Mouse (Mus musculus) E14TG2a.4 (cell line): ENCODE measurements at regions not wholly inside any gene's neighbourhood (a gene's known extent, or its start where the extent isn't known, plus 50 kb on each side); places are given as distances from the start of the nearest gene placed in this dataset.
A peak's percentile ranks its signal among the peaks of the same experiment; 100 is the strongest.

Source experiments
- H3K27me3 ChIP-seq: 2 replicates; pipeline ENCODE4 v1.6.1; 2014; ENCODE audit warnings: low read length, control low read depth; ENCODE audit not compliant: insufficient read depth
- H3K36me3 ChIP-seq: 2 replicates; pipeline ENCODE4 v1.6.1; 2014; ENCODE audit warnings: low read length, control low read depth; ENCODE audit not compliant: insufficient read depth
- H3K4me1 ChIP-seq: replicated peaks from 2 replicates; pipeline ENCODE4 v1.6.1; 2014; ENCODE audit warnings: low read depth, low read length, control low read depth
- H3K4me3 ChIP-seq: replicated peaks from 2 replicates; pipeline ENCODE4 v1.5.1; 2014; ENCODE audit warnings: mild to moderate bottlenecking, low read length
- H3K9me3 ChIP-seq: 2 replicates; pipeline ENCODE4 v1.6.1; 2014; ENCODE audit warnings: low read length, control low read depth
- CTCF ChIP-seq: conservative IDR thresholded peaks from 2 replicates; pipeline ENCODE4 v1.5.1; 2014; ENCODE audit warnings: low read length
- NANOG ChIP-seq: IDR thresholded peaks from 2 replicates; pipeline ENCODE4 v1.6.1; 2014; ENCODE audit warnings: borderline replicate concordance, low read length, mixed read lengths
- POU5F1 ChIP-seq: IDR thresholded peaks from 2 replicates; pipeline ENCODE4 v1.6.1; 2014; ENCODE audit warnings: low read length, borderline replicate concordance

GRCm38 (mm10) chr10:91424786-91425185 lies 243.7 kb upstream of the Tmpo start:
- Histone ChIP-seq H3K27me3 (peaks cover 9% of the 10 kb centered on the region; the same call in 1 of the 2 replicates), H3K36me3 (no peaks in the 10 kb centered on the region), H3K9me3 (peaks cover 9% of the 10 kb centered on the region), H3K4me3 (no peak overlapping the region), H3K4me1 (peaks cover 49% of the 10 kb centered on the region)
- no peak for TF ChIP-seq CTCF
- TF ChIP-seq NANOG = no peak
- no peak for TF ChIP-seq POU5F1

DNA sequence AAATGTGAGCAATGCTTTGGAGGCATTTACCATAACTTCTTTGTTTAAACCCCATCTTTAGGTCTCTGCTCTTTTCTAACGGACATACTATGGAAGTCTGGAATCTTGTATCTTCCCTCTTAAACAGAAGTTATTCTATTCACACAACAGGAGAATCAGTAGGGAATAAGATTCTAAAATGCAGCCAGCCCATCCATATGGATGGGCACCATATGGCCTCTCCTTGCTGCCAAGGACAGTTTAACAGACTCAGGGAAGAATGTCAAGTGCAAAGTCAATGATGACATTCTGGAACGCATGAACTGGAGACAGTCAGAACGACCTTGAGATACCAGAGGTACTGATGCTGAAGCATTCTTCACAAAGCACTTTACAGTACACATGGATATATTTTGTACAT lies 206.1 kb upstream of the Tmpo start:
- no peak for TF ChIP-seq NANOG
- no peaks in the 10 kb centered on the region for H3K9me3 ChIP-seq
- no peak overlapping the region for H3K4me3 ChIP-seq
- H3K36me3 ChIP-seq = no peaks in the 10 kb centered on the region
- H3K27me3 ChIP-seq = no peaks in the 10 kb centered on the region
- H3K4me1 ChIP-seq = no peaks in the 10 kb centered on the region

DNA sequence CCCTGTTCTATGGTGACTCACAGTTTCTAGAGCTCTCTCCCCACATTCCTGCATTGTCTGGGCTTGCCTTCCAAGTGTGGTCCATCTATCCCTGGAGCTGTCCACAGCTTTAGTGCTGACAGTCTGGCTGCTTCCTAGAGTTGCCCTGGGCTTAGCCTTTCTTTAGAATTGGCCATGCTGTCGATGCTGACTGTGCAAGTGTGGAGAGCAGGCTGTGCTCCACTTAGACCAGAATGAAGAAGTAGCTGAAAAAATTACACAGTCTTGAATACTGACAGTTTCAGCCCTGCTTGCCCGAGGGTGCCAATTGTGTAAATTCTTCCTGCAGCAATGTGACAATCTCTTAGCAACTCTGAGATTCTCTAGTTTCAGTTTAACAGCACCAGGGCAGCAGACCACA lies 203.3 kb upstream of the Tmpo start:
- Histone ChIP-seq H3K36me3 (no peaks in the 10 kb centered on the region), H3K27me3 (no peaks in the 10 kb centered on the region), H3K4me3 (no peak overlapping the region), H3K9me3 (no peaks in the 10 kb centered on the region), H3K4me1 (no peaks in the 10 kb centered on the region)
- TF ChIP-seq NANOG (no peak), POU5F1 (no peak), CTCF (no peak)

DNA sequence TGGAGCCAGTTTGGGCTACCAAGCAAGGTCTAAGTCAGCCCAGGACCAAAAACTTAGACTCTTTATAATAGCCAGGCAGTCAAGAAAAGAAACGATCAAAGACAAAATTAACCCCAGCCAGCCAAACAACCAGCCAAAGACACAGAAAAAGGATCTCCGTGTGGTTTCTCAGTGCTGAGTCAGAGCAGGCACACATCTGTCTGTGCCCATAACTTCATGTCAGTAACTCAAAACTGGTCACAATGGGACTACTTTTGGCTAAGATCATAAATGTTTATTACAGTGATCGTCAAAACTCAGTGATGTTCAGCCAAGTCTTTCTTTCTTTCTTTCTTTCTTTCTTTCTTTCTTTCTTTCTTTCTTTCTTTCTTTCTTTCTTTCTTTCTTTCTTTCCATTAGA lies 195.6 kb upstream of the Tmpo start:
- H3K9me3 ChIP-seq = no peaks in the 10 kb centered on the region
- H3K36me3 ChIP-seq = no peaks in the 10 kb centered on the region
- TF ChIP-seq POU5F1 (no peak), CTCF (no peak), NANOG (no peak)
- no peaks in the 10 kb centered on the region for H3K27me3 ChIP-seq
- no peak overlapping the region for H3K4me3 ChIP-seq
- no peaks in the 10 kb centered on the region for H3K4me1 ChIP-seq

- Histone ChIP-seq H3K4me1 (no peaks in the 10 kb centered on the region), H3K9me3 (peaks cover 16% of the 10 kb centered on the region)
- TF ChIP-seq POU5F1 (no peak), CTCF (no peak), NANOG (no peak)
Observed at GRCm38 (mm10) chr10:91367488-91367887, 186.4 kb upstream of the Tmpo start.

GRCm38 (mm10) chr10:91362587-91362986 lies 181.5 kb upstream of the Tmpo start:
- no peak for TF ChIP-seq POU5F1
- TF ChIP-seq CTCF = peak; percentile 54
- no peak for TF ChIP-seq NANOG
- Histone ChIP-seq H3K9me3 (peaks cover 16% of the 10 kb centered on the region), H3K36me3 (no peaks in the 10 kb centered on the region), H3K4me1 (no peaks in the 10 kb centered on the region), H3K4me3 (no peak overlapping the region), H3K27me3 (no peaks in the 10 kb centered on the region)

More at GRCm38 (mm10) chr10:91367488-91367887, 186.4 kb upstream of the Tmpo start:
- Histone ChIP-seq H3K4me3 (no peak overlapping the region), H3K27me3 (no peaks in the 10 kb centered on the region), H3K36me3 (no peaks in the 10 kb centered on the region)

- H3K9me3 ChIP-seq = peaks cover 16% of the 10 kb centered on the region
- no peaks in the 10 kb centered on the region for H3K4me1 ChIP-seq
- H3K36me3 ChIP-seq = no peaks in the 10 kb centered on the region
- no peaks in the 10 kb centered on the region for H3K27me3 ChIP-seq
- no peak overlapping the region for H3K4me3 ChIP-seq
- TF ChIP-seq CTCF = no peak
- TF ChIP-seq POU5F1 = no peak
- no peak for TF ChIP-seq NANOG
Observed at GRCm38 (mm10) chr10:91361621-91362020, 180.5 kb upstream of the Tmpo start.

GRCm38 (mm10) chr10:91345465-91345864 lies 164.3 kb upstream of the Tmpo start:
- no peaks in the 10 kb centered on the region for H3K27me3 ChIP-seq
- peaks cover 6% of the 10 kb centered on the region for H3K4me1 ChIP-seq
- H3K4me3 ChIP-seq = no peak overlapping the region
- peaks cover 16% of the 10 kb centered on the region; the same call in 1 of the 2 replicates for H3K9me3 ChIP-seq
- no peaks in the 10 kb centered on the region for H3K36me3 ChIP-seq
- TF ChIP-seq NANOG = no peak
- peak; percentile 93 for TF ChIP-seq POU5F1

GRCm38 (mm10) chr10:91342083-91342482 lies 161.0 kb upstream of the Tmpo start:
- TF ChIP-seq NANOG (no peak), POU5F1 (no peak), CTCF (no peak)
- Histone ChIP-seq H3K4me3 (no peak overlapping the region), H3K9me3 (peaks cover 16% of the 10 kb centered on the region; the same call in 1 of the 2 replicates), H3K36me3 (no peaks in the 10 kb centered on the region), H3K4me1 (peaks cover 6% of the 10 kb centered on the region), H3K27me3 (no peaks in the 10 kb centered on the region)
